Mouse (Mus musculus) lung, postnatal 0 days (tissue): Measurements from ENCODE around the gene Ttll5. TPM values are rescaled to one million over a fixed set of nuclear protein-coding genes. Genes with fewer than 3 reads are reported as not detected.

ENCODE experiments used
- ATAC-seq: fragments of 200-750 bp; cut with Nextera tagmentation; 2 replicates; pipeline ENCODE4 v1.8.0; 2017; ENCODE audit warnings: moderate library complexity
- DNase-seq: peaks from one replicate; pipeline ENCODE4 v3.0.0-alpha.2; 2016; ENCODE audit warnings: low spot score
- H3K27ac ChIP-seq: fragments of 300-500 bp; sonication (generic); 2 replicates; pipeline ENCODE4 v1.5.1; 2014; ENCODE audit warnings: antibody characterized with exemption, mild to moderate bottlenecking, low read length, mixed read lengths
- H3K27me3 ChIP-seq: fragments of 300-500 bp; sonication (generic); replicated peaks from 2 replicates; pipeline ENCODE4 v1.6.1; 2014; ENCODE audit warnings: low read length, mixed read lengths; ENCODE audit not compliant: insufficient read depth
- H3K36me3 ChIP-seq: fragments of 300-500 bp; sonication (generic); 2 replicates; pipeline ENCODE4 v1.6.1; 2014; ENCODE audit warnings: low read length, mixed read lengths; ENCODE audit not compliant: insufficient read depth
- H3K4me1 ChIP-seq: fragments of 300-500 bp; sonication (generic); 2 replicates; pipeline ENCODE4 v1.6.1; 2014; ENCODE audit warnings: antibody characterized with exemption, low read depth, low read length, mixed read lengths; ENCODE audit not compliant: insufficient read depth
- H3K4me2 ChIP-seq: fragments of 300-500 bp; sonication (generic); replicated peaks from 2 replicates; pipeline ENCODE4 v1.6.1; 2014; ENCODE audit warnings: low read depth, mild to moderate bottlenecking, low read length, moderate library complexity, mixed read lengths
- H3K4me3 ChIP-seq: fragments of 300-500 bp; sonication (generic); 2 replicates; pipeline ENCODE4 v1.5.1; 2014; ENCODE audit warnings: low read depth, low read length
- H3K9ac ChIP-seq: fragments of 300-500 bp; sonication (generic); replicated peaks from 2 replicates; pipeline ENCODE4 v1.6.1; 2014; ENCODE audit warnings: low read depth, mild to moderate bottlenecking
- H3K9me3 ChIP-seq: fragments of 300-500 bp; sonication (generic); 2 replicates; pipeline ENCODE4 v1.6.1; 2016; ENCODE audit warnings: low read length, mixed read lengths
- CTCF ChIP-seq: IDR thresholded peaks from 2 replicates; pipeline ENCODE4 v1.5.1; 2016; ENCODE audit warnings: antibody characterized with exemption, mild to moderate bottlenecking
- EP300 ChIP-seq: IDR thresholded peaks from 2 replicates; pipeline ENCODE4 v1.6.1; 2016; ENCODE audit warnings: antibody characterized with exemption, mild to moderate bottlenecking, control low read depth
- WGBS: fragments of 180-500 bp; shearing (Covaris S2); extraction: QIAGEN DNeasy Blood & Tissue Kit; methylation state at CpG from one replicate; pipeline ENCODE4 v1.1.7; 2014; 5-methylcytosine and 5-hydroxymethylcytosine counted together
- polyA plus RNA-seq: library from polyadenylated mRNA; unstranded; fragments of >200 nt; fragmentation: Nextera tagmentation; extraction: Ambion mirVana; gene quantifications from 2 replicates; pipeline ENCODE4 v1.2.1, GENCODE M21; 2015

Gene Ttll5
- polyA plus RNA-seq, 1 experiment from 2014 or later = 4.9 TPM

DNA sequence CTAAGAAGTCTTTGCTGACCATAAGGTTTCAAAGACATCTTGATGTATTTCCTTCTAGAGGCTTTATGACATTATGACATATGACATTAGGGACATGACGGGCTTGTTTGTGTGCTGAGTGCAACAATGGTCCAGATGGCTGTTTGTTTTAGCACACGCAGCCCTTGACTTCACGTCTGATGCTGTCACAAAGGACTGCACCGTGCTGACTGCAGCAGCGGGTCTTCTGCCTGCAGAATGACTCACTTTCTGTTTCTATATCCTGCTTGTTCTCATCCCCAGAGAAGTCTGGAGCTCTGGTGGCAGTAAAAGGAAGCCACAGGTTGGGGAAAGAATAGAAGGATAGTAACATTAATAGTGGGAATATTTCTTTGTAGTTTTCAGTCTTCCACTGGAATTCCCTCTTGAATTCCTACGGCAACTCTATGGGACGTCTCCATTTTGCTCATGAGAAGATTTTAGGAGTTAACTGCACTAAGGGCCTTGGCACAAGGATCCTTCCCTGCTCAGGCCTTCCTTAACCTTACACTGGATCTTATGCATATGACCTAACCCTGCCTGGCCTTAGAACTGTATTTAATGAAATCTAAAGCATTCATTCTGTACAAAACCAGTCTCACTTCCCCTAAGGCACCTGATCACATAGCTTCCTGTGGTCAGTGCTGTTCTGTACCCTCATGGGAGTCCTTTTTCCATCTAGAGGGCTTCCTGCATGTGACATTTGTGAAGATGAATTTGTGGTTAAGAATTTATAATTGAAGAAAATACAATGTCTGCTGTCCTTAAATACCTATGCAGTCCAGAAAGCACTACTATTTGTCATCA is 167.8 kb downstream of the Ttll5 start:
- TF ChIP-seq EP300 = no peak
- no peak for TF ChIP-seq CTCF
- no peaks in the 10 kb centered on the region; the same call in 1 of the 2 replicates for H3K4me1 ChIP-seq
- H3K27ac ChIP-seq = no peak overlapping the region
- ATAC-seq = peak; percentile 41
- H3K9ac ChIP-seq = no peak overlapping the region
- H3K4me3 ChIP-seq = no peak overlapping the region
- 45% methylated on average over 7 of the region's 7 CpGs for WGBS
- peak; percentile 48 for DNase-seq
- no peaks in the 10 kb centered on the region for H3K27me3 ChIP-seq
- no peak overlapping the region for H3K4me2 ChIP-seq
- H3K36me3 ChIP-seq = no peaks in the 10 kb centered on the region
- no peaks in the 10 kb centered on the region for H3K9me3 ChIP-seq

GRCm38 (mm10) chr12:85992838-85993234 is 168.4 kb downstream of the Ttll5 start:
- no peak overlapping the region for H3K4me2 ChIP-seq
- ATAC-seq = no peak
- DNase-seq = no peak
- no peaks in the 10 kb centered on the region for H3K27me3 ChIP-seq
- no peak overlapping the region for H3K27ac ChIP-seq
- no peaks in the 10 kb centered on the region; the same call in 1 of the 2 replicates for H3K4me1 ChIP-seq
- no peak overlapping the region for H3K9ac ChIP-seq
- 87% methylated on average over 2 of the region's 2 CpGs for WGBS
- H3K4me3 ChIP-seq = no peak overlapping the region
- no peaks in the 10 kb centered on the region for H3K36me3 ChIP-seq
- TF ChIP-seq EP300 (no peak), CTCF (no peak)
- H3K9me3 ChIP-seq = no peaks in the 10 kb centered on the region

DNA sequence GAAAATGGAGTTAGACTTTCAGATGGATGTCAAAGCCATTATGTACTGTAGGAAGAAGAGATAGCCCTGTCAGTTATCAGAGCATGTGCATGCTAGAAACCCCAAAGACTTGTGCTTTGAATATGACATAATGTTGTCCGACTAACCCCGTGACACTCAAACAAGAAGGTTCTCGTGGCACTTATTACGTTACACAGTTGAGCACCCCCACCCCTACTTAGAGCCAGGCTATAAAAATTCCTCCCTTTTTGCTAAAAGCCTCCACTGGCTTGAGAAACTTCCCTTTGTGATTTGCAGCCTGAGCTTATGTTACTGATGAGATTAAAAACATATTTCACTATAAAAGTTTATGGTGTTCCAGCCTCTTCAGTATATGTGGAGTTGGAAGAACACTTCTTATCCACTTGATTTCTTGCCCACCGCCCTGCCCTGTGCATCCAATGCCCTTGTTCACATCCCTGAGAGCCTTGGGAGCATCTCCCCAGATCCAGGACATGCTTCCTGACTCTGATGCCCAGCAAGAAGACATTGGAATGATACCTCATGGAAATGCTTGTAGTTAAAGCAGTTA is 169.4 kb downstream of the Ttll5 start:
- Histone ChIP-seq H3K36me3 (no peaks in the 10 kb centered on the region), H3K9ac (no peak overlapping the region), H3K27me3 (no peaks in the 10 kb centered on the region), H3K4me2 (no peak overlapping the region), H3K4me1 (no peaks in the 10 kb centered on the region), H3K4me3 (no peak overlapping the region), H3K9me3 (no peaks in the 10 kb centered on the region), H3K27ac (no peak overlapping the region)
- WGBS = 58% methylated on average over 5 of the region's 5 CpGs
- TF ChIP-seq EP300 (no peak), CTCF (no peak)
- no peak for ATAC-seq
- no peak for DNase-seq

DNA sequence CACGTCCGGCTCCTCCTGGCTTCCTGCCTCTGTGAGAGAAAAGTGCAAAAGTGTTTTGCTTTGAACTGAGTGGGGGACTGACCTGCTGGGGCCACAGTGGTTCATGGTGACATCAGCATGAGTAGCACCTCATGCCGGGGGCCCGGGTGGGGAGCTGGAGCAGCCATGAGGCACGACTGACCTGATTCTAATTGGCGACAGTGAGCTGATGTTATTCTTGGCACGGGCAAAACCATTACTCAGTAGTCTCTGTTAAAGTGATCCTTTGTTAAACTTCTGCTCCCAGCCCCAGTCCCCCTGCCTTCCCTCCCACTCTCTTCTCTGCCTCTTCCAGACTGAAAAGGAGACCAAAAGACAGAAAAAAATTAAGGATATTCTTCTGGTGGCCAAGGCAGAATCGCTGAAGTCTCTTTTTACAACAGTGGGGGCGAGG is 176.2 kb downstream of the Ttll5 start:
- WGBS = 16% methylated on average over 9 of the region's 9 CpGs
- Histone ChIP-seq H3K27me3 (no peaks in the 10 kb centered on the region), H3K9me3 (no peaks in the 10 kb centered on the region), H3K36me3 (no peaks in the 10 kb centered on the region), H3K4me1 (peaks cover 6% of the 10 kb centered on the region; the same call in 1 of the 2 replicates), H3K4me2 (no peak overlapping the region), H3K27ac (peak overlapping the region; percentile 43; the same call in 1 of the 2 replicates), H3K9ac (no peak overlapping the region), H3K4me3 (no peak overlapping the region)
- TF ChIP-seq CTCF (no peak), EP300 (no peak)
- ATAC-seq (peak; percentile 63), DNase-seq (peak; percentile 65)

DNA sequence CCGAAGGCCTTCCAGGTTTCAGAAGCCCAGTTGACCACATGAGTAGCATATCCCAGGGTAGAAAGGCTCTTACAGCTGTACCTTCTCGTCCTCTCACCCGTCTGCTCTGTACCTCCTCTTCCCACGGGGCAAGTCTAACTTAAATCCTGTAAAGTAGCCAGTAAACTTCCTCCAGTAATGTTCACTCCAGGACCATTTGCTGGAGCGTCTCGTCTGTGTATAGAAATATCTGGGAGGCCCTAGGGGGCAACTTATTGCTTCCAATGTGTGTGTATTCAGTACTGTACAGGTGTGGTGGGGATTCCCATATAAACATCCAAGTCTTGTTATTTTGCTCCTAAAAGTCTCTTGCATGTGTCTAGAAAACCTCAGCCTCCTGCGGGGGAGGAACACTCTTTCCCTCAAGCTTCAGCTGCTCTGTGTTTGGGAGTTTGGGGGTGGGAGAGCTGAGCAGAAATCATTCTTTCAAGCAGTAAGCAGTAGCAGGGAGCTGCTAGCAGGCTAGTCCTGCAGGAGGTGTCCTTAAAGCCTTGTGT is 176.7 kb downstream of the Ttll5 start:
- WGBS = 29% methylated on average over 7 of the region's 7 CpGs

GRCm38 (mm10) chr12:86004627-86005026 is 180.2 kb downstream of the Ttll5 start:
- no peak for ATAC-seq

More for the DNA sequence above, 176.7 kb downstream of the Ttll5 start:
- no peaks in the 10 kb centered on the region for H3K36me3 ChIP-seq
- H3K4me3 ChIP-seq = no peak overlapping the region
- ATAC-seq (no peak), DNase-seq (no peak)
- no peaks in the 10 kb centered on the region for H3K9me3 ChIP-seq
- no peak overlapping the region for H3K4me2 ChIP-seq
- H3K4me1 ChIP-seq = peaks cover 6% of the 10 kb centered on the region; the same call in 1 of the 2 replicates
- no peak overlapping the region for H3K9ac ChIP-seq
- no peaks in the 10 kb centered on the region for H3K27me3 ChIP-seq
- no peak for TF ChIP-seq EP300
- TF ChIP-seq CTCF = no peak
- H3K27ac ChIP-seq = peak overlapping the region; percentile 43; the same call in 1 of the 2 replicates

More at GRCm38 (mm10) chr12:86004627-86005026, 180.2 kb downstream of the Ttll5 start:
- WGBS = 94% methylated on average over 3 of the region's 3 CpGs
- Histone ChIP-seq H3K9ac (no peak overlapping the region), H3K4me1 (peaks cover 6% of the 10 kb centered on the region; the same call in 1 of the 2 replicates), H3K36me3 (no peaks in the 10 kb centered on the region), H3K4me3 (no peak overlapping the region), H3K9me3 (no peaks in the 10 kb centered on the region), H3K27ac (no peak overlapping the region), H3K27me3 (no peaks in the 10 kb centered on the region), H3K4me2 (no peak overlapping the region)
- TF ChIP-seq CTCF = no peak
- TF ChIP-seq EP300 = no peak
- DNase-seq = no peak
